Mouse (Mus musculus): ENCODE results near the gene Peak1.

GRCm38 (mm10) chr9:56420892-56421601 is 3.2 kb upstream of the Peak1 start:
- no peak for TF ChIP-seq CTCF (IDR thresholded peaks at IDR 0.05; ENCODE audit: low read depth, low read length)
- no peak for TF ChIP-seq POLR2A (IDR thresholded peaks at IDR 0.05; ENCODE audit: borderline replicate concordance, low read depth, low read length)

All from bone marrow macrophage, adult 2 months (primary cell).